Mouse (Mus musculus) CD4-positive, CD25-positive, alpha-beta regulatory T cell, adult 4 months (primary cell): Measurements from ENCODE around the gene Ntrk2. TPM values are rescaled to one million over a fixed set of nuclear protein-coding genes. Genes with fewer than 3 reads are reported as not detected.

Experiments used
- ATAC-seq: one replicate; pipeline ENCODE4 v1.8.0; 2017
- polyA plus RNA-seq, 2 experiments: library from polyadenylated mRNA; unstranded; fragments of 100-300 nt; shearing (Covaris generic); gene quantifications; one replicate each; pipeline ENCODE4 v1.2.1; 2017

Gene Ntrk2
- polyA plus RNA-seq, 2 experiments from 2014 or later: not detected

- no peak for ATAC-seq
These were observed 37.5 kb downstream of the Ntrk2 start for GRCm38 (mm10) chr13:58843826-58844225.

GRCm38 (mm10) chr13:58848578-58848977 lies 42.2 kb downstream of the Ntrk2 start:
- no peak for ATAC-seq

- ATAC-seq: no peak
These were observed 47.3 kb downstream of the Ntrk2 start for GRCm38 (mm10) chr13:58853685-58854084.

- ATAC-seq: no peak
These were observed 59.9 kb downstream of the Ntrk2 start for GRCm38 (mm10) chr13:58866239-58866638.

- ATAC-seq: no peak
These were observed 60.5 kb downstream of the Ntrk2 start for GRCm38 (mm10) chr13:58866776-58867435.

- no peak for ATAC-seq
These were observed 76.1 kb downstream of the Ntrk2 start for GRCm38 (mm10) chr13:58882468-58882867.

GRCm38 (mm10) chr13:58882916-58883315 lies 76.5 kb downstream of the Ntrk2 start:
- no peak for ATAC-seq

GRCm38 (mm10) chr13:58886108-58886507 lies 79.7 kb downstream of the Ntrk2 start:
- no peak for ATAC-seq

- ATAC-seq: no peak
These were observed 90.0 kb downstream of the Ntrk2 start for GRCm38 (mm10) chr13:58896254-58896910.

- no peak for ATAC-seq
These were observed 93.0 kb downstream of the Ntrk2 start for GRCm38 (mm10) chr13:58899337-58899736.

- no peak for ATAC-seq
These were observed 95.9 kb downstream of the Ntrk2 start for GRCm38 (mm10) chr13:58902313-58902712.

- no peak for ATAC-seq
These were observed 98.7 kb downstream of the Ntrk2 start for GRCm38 (mm10) chr13:58904742-58905735.

GRCm38 (mm10) chr13:58911936-58912335 lies 105.6 kb downstream of the Ntrk2 start:
- ATAC-seq: no peak

- no peak for ATAC-seq
These were observed 106.2 kb downstream of the Ntrk2 start for GRCm38 (mm10) chr13:58912559-58912958.

- no peak for ATAC-seq
These were observed 107.9 kb downstream of the Ntrk2 start for GRCm38 (mm10) chr13:58914061-58914814.

- no peak for ATAC-seq
These were observed 110.0 kb downstream of the Ntrk2 start for GRCm38 (mm10) chr13:58916348-58916747.

- ATAC-seq: no peak
These were observed 113.9 kb downstream of the Ntrk2 start for GRCm38 (mm10) chr13:58920241-58920640.

- no peak for ATAC-seq
These were observed 114.9 kb downstream of the Ntrk2 start for GRCm38 (mm10) chr13:58921255-58921654.

GRCm38 (mm10) chr13:58921705-58922104 lies 115.3 kb downstream of the Ntrk2 start:
- no peak for ATAC-seq

- ATAC-seq: no peak
These were observed 115.8 kb downstream of the Ntrk2 start for GRCm38 (mm10) chr13:58922174-58922573.

- no peak for ATAC-seq
These were observed 117.1 kb downstream of the Ntrk2 start for GRCm38 (mm10) chr13:58923496-58923895.

- no peak for ATAC-seq
These were observed 118.1 kb downstream of the Ntrk2 start for GRCm38 (mm10) chr13:58924486-58924885.
